Mouse (Mus musculus) layer of hippocampus, adult 2 months (tissue): Measurements from ENCODE around the gene Hoxd1. TPM values are rescaled to one million over a fixed set of nuclear protein-coding genes. Genes with fewer than 3 reads are reported as not detected.

Source experiments
- DNase-seq, 2 experiments: peaks; one replicate each; pipeline ENCODE4 v3.0.0; 2022; ENCODE audit warnings: low spot score in 2 of 2
- H3K27ac ChIP-seq: fragments of 200-600 bp; 2 replicates; pipeline ENCODE4 v1.8.1; 2022
- H3K4me3 ChIP-seq: fragments of 200-600 bp; 2 replicates; pipeline ENCODE4 v1.8.1; 2022; ENCODE audit warnings: mild to moderate bottlenecking
- CTCF ChIP-seq: fragments of 200-600 bp; conservative IDR thresholded peaks from 2 replicates; pipeline ENCODE4 v1.8.1; 2022; ENCODE audit warnings: antibody characterized with exemption, mild to moderate bottlenecking, moderate library complexity
- microRNA-seq, 2 experiments: library from miRNA; unstranded; fragments of <30 nt; microRNA quantifications; one replicate each; pipeline ENCODE4 v1.2.0; 2021
- total RNA-seq, 2 experiments: library from RNA; stranded (reverse); gene quantifications; 2 replicates each; pipeline ENCODE4 v1.2.3; 2021

Gene Hoxd1
- total RNA-seq, 2 experiments from 2014 or later: 0.26 TPM; not detected in 1

- no peak for DNase-seq
- Histone ChIP-seq H3K4me3 (no peak overlapping the region), H3K27ac (no peak overlapping the region)
- no peak for TF ChIP-seq CTCF
Observed at GRCm38 (mm10) chr2:74763976-74764375, 1.2 kb downstream of the Hoxd1 start.

- Histone ChIP-seq H3K4me3 (no peak overlapping the region), H3K27ac (no peak overlapping the region)
- TF ChIP-seq CTCF: no peak
- no peak for DNase-seq
Observed at GRCm38 (mm10) chr2:74774359-74774758, 11.6 kb downstream of the Hoxd1 start.

GRCm38 (mm10) chr2:74777536-74778275 lies 14.9 kb downstream of the Hoxd1 start:
- TF ChIP-seq CTCF: no peak
- DNase-seq: no peak
- Histone ChIP-seq H3K4me3 (no peak overlapping the region), H3K27ac (no peak overlapping the region)

- no peak for DNase-seq
Observed at GRCm38 (mm10) chr2:74781386-74781785, 18.6 kb downstream of the Hoxd1 start.

GRCm38 (mm10) chr2:74795531-74795930 lies 32.8 kb downstream of the Hoxd1 start:
- no peak for DNase-seq
- no peak overlapping the region for H3K27ac ChIP-seq
- no peak for TF ChIP-seq CTCF
- H3K4me3 ChIP-seq: no peak overlapping the region

More at GRCm38 (mm10) chr2:74781386-74781785, 18.6 kb downstream of the Hoxd1 start:
- no peak overlapping the region for H3K27ac ChIP-seq
- no peak overlapping the region for H3K4me3 ChIP-seq
- TF ChIP-seq CTCF: no peak

- no peak overlapping the region for H3K4me3 ChIP-seq
- no peak for DNase-seq
- no peak overlapping the region for H3K27ac ChIP-seq
- TF ChIP-seq CTCF: no peak
Observed at GRCm38 (mm10) chr2:74808431-74808830, 45.7 kb downstream of the Hoxd1 start.

Small RNAs within 50 kb of the gene (microRNA-seq; reads per million reads assigned to microRNA genes)
- gene Mir10b: 1.6 to 8.8 reads per million in 2 experiments

Other genes starting within 250 kb of the Hoxd1 start
- gene Lnpk, start 183.5 kb upstream of the Hoxd1 start, total RNA-seq: 10 to 100 TPM; 52.0 to 56.9 TPM
- not detected for gene Evx2, start 103.4 kb upstream of the Hoxd1 start, total RNA-seq
- gene Hoxd13, start 94.7 kb upstream of the Hoxd1 start, total RNA-seq: not detected
- gene Hoxd12, start 88.0 kb upstream of the Hoxd1 start, total RNA-seq: not detected
- gene Hoxd11, start 83.4 kb upstream of the Hoxd1 start, total RNA-seq: not detected
- gene Hoxd10, start 71.1 kb upstream of the Hoxd1 start, total RNA-seq: not detected
- gene Hoxd9, start 65.3 kb upstream of the Hoxd1 start, total RNA-seq: not detected
- not detected for gene Hoxd8, start 58.4 kb upstream of the Hoxd1 start, total RNA-seq
- gene Hoxd3, start 51.1 kb upstream of the Hoxd1 start, total RNA-seq: not detected
- gene Hoxd4, start 51.1 kb upstream of the Hoxd1 start, total RNA-seq: not detected
- not detected for gene Gm28230, start 36.3 kb upstream of the Hoxd1 start, total RNA-seq
- gene Mtx2, start 62.8 kb downstream of the Hoxd1 start, total RNA-seq: 10 to 100 TPM; 41.8 to 42.8 TPM